Mouse (Mus musculus): ENCODE data around the gene Exoc6b. TPM values are rescaled to one million over a fixed set of nuclear protein-coding genes. Genes with fewer than 3 reads are reported as not detected.

The Exoc6b gene
- polyA plus RNA-seq, 1 experiment from 2014 or later = 6.7 TPM

DNA sequence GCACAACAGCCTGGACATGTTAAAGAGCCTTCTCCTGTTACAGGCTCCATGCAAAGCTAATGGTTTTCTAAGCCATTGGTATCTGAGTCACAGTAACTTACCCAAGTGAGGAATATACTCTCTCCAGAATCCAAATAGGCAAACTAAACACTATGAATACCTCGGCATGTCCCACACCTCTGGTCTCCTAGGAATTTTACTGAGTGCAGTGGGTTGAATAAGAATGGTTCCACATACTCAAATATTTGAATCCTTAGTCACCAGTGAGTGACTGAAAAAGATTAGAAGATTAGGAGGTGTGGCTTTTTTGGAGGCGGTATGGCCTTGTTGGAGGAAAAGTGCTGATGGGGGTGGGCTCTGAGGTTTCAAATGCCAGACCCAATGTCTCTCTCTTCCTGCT is 55.4 kb downstream of the Exoc6b start:
- Histone ChIP-seq H3K27ac (ENCODE audit: low read depth, low read length) (no peak overlapping the region), H3K4me2 (replicated peaks; ENCODE audit: low read depth) (no peak overlapping the region), H3K27me3 (replicated peaks; ENCODE audit: control insufficient read depth, insufficient read depth, low read length) (no peaks in the 10 kb centered on the region), H3K9me3 (ENCODE audit: control insufficient read depth) (no peaks in the 10 kb centered on the region), H3K9ac (ENCODE audit: low read depth, low read length) (no peak overlapping the region), H3K36me3 (ENCODE audit: control insufficient read depth, insufficient read depth) (no peaks in the 10 kb centered on the region), H3K4me1 (replicated peaks; ENCODE audit: control insufficient read depth, insufficient read depth, low read length) (no peaks in the 10 kb centered on the region), H3K4me3 (ENCODE audit: low read depth, low read length) (no peak overlapping the region)
- WGBS = 98% methylated on average over 2 of the region's 2 CpGs
- TF ChIP-seq CTCF (IDR thresholded peaks at IDR 0.05; ENCODE audit: low read depth) = no peak
- ATAC-seq = no peak

DNA sequence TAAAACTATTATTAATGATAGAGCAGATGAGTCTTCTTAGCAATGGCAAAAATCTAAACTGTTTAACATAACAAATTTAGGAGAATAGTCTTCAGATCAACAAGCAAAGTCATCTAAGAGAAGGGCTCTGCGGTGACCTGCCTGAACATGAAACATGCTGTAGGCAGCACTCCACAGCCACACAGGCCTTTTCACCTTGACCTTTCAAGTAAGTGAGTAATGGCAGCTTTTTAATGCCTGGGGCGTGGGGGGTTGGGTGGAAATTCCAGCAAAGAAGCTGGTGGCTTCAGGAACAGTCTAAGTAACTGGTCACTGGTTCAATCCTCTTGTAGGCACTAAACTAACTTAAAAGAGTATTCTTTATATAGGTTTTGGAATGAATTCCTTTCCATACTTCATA is 58.9 kb downstream of the Exoc6b start:
- no peaks in the 10 kb centered on the region for H3K4me1 ChIP-seq (replicated peaks; ENCODE audit: control insufficient read depth, insufficient read depth, low read length)
- no peak overlapping the region for H3K9ac ChIP-seq (ENCODE audit: low read depth, low read length)
- no peaks in the 10 kb centered on the region for H3K36me3 ChIP-seq (ENCODE audit: control insufficient read depth, insufficient read depth)
- TF ChIP-seq CTCF (IDR thresholded peaks at IDR 0.05; ENCODE audit: low read depth) = no peak
- no peak overlapping the region for H3K4me3 ChIP-seq (ENCODE audit: low read depth, low read length)
- H3K27ac ChIP-seq (ENCODE audit: low read depth, low read length) = no peak overlapping the region
- H3K4me2 ChIP-seq (replicated peaks; ENCODE audit: low read depth) = no peak overlapping the region
- no peak for ATAC-seq
- 91% methylated on average over 2 of the region's 2 CpGs for WGBS
- no peaks in the 10 kb centered on the region for H3K27me3 ChIP-seq (replicated peaks; ENCODE audit: control insufficient read depth, insufficient read depth, low read length)
- H3K9me3 ChIP-seq (ENCODE audit: control insufficient read depth) = no peaks in the 10 kb centered on the region

DNA sequence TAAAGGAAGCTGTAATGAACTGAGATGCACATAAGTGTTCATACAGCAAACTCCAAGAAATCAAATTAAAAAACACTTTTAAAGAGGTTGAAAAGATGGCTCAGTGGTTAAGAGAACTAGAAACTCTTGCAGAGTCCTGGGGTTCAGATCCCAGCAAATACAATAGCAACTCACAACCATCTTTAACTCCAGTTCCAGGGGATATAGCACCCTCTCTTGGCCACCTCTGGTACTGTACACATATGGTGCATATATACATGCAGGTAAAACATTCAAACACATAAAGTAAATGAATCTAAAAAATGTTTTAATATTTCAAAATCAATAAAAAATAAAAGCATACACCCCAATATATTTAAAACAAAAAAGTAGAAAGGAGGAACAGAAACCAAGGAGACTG is 73.9 kb downstream of the Exoc6b start:
- no peak overlapping the region for H3K27ac ChIP-seq (ENCODE audit: low read depth, low read length)
- H3K4me1 ChIP-seq (replicated peaks; ENCODE audit: control insufficient read depth, insufficient read depth, low read length) = no peaks in the 10 kb centered on the region
- H3K4me3 ChIP-seq (ENCODE audit: low read depth, low read length) = no peak overlapping the region
- H3K27me3 ChIP-seq (replicated peaks; ENCODE audit: control insufficient read depth, insufficient read depth, low read length) = no peaks in the 10 kb centered on the region
- no peak for ATAC-seq
- TF ChIP-seq CTCF (IDR thresholded peaks at IDR 0.05; ENCODE audit: low read depth) = 0 out of 2 replicates have a peak, but pooled peaks have one; percentile 10
- no peaks in the 10 kb centered on the region for H3K36me3 ChIP-seq (ENCODE audit: control insufficient read depth, insufficient read depth)
- H3K4me2 ChIP-seq (replicated peaks; ENCODE audit: low read depth) = no peak overlapping the region
- H3K9me3 ChIP-seq (ENCODE audit: control insufficient read depth) = no peaks in the 10 kb centered on the region
- no peak overlapping the region for H3K9ac ChIP-seq (ENCODE audit: low read depth, low read length)

DNA sequence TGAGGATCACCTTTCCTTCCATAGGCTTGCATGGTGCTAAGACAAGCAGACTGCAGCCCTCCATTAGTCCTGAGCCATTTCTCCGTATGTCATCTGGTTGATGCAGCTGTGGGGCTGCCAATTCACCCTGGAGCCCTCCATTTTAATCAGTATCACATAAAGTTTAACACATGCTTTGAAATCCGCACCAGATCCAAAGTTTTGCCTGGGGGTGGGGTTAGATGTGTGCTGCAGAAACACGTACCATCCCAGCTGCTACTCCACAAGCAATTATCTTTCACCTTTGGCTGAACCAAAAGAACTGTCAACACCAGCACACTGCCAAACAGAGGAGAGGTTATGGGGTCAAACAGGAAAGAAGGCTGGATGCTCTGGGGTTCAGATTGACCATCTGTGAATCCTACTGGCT is 92.7 kb downstream of the Exoc6b start:
- no peak overlapping the region for H3K4me3 ChIP-seq (ENCODE audit: low read depth, low read length)
- no peaks in the 10 kb centered on the region for H3K36me3 ChIP-seq (ENCODE audit: control insufficient read depth, insufficient read depth)
- no peak for TF ChIP-seq CTCF (IDR thresholded peaks at IDR 0.05; ENCODE audit: low read depth)
- ATAC-seq = no peak
- 48% methylated on average over 3 of the region's 3 CpGs for WGBS
- no peak overlapping the region for H3K27ac ChIP-seq (ENCODE audit: low read depth, low read length)
- H3K27me3 ChIP-seq (replicated peaks; ENCODE audit: control insufficient read depth, insufficient read depth, low read length) = no peaks in the 10 kb centered on the region
- no peak overlapping the region for H3K9ac ChIP-seq (ENCODE audit: low read depth, low read length)
- no peaks in the 10 kb centered on the region for H3K9me3 ChIP-seq (ENCODE audit: control insufficient read depth)
- H3K4me2 ChIP-seq (replicated peaks; ENCODE audit: low read depth) = no peak overlapping the region
- H3K4me1 ChIP-seq (replicated peaks; ENCODE audit: control insufficient read depth, insufficient read depth, low read length) = no peaks in the 10 kb centered on the region

DNA sequence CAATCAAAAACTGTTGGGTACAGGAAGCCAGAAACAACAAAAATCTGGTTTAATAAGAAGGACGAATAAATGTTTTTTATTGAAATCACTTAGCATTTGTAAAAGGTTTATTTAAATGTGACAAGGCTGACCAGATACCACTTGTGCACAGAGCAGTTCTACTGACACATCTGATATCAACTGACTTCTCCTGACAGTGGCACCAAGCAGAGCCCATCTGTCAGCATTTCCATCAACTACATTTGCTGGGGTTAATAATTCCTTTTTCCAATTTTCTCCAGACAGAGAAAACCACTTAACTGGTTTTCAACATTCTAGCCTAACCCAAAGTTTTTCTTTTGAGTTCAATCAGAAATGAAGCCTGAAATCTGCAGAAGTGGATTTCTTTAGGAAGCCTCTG is 100.8 kb downstream of the Exoc6b start:
- Histone ChIP-seq H3K4me2 (replicated peaks; ENCODE audit: low read depth) (no peak overlapping the region), H3K36me3 (ENCODE audit: control insufficient read depth, insufficient read depth) (no peaks in the 10 kb centered on the region), H3K9me3 (ENCODE audit: control insufficient read depth) (no peaks in the 10 kb centered on the region), H3K9ac (ENCODE audit: low read depth, low read length) (no peak overlapping the region), H3K4me1 (replicated peaks; ENCODE audit: control insufficient read depth, insufficient read depth, low read length) (no peaks in the 10 kb centered on the region), H3K27ac (ENCODE audit: low read depth, low read length) (no peak overlapping the region), H3K4me3 (ENCODE audit: low read depth, low read length) (no peak overlapping the region), H3K27me3 (replicated peaks; ENCODE audit: control insufficient read depth, insufficient read depth, low read length) (no peaks in the 10 kb centered on the region)
- ATAC-seq = no peak
- 84% methylated on average over 1 of the region's 1 CpGs for WGBS
- no peak for TF ChIP-seq CTCF (IDR thresholded peaks at IDR 0.05; ENCODE audit: low read depth)

DNA sequence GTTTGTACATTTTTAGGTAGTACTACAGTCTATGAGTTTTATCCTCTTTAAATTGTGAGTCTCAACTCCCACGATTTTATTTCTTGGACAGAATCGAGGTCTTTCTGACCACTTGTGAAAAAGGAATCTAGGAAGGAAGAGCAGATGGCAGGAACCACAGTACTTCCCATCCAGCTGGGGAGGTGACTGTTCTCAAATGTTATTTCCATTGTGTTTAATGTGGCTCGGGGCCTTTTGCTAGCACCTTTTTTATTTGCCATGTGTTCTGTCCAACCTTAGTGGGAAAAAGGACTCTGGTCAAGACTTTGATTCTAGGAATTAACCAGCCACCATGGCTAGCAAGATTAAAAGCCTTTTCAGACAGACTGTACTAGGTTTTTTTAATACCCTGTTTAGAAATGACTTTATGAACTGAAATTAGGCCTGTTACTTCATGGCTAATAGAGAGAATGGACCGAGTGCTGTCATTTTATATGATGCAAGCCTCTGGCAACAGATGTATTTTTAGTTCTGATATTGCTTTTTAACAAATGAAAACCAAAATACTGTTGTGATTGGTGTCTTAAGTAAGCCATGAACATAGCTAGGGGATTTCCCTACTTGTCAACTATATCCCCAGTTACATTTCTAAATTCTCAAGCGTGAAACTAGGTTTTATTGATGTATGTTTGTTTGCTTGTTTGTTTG is 104.4 kb downstream of the Exoc6b start:
- Histone ChIP-seq H3K36me3 (ENCODE audit: control insufficient read depth, insufficient read depth) (no peaks in the 10 kb centered on the region), H3K27me3 (replicated peaks; ENCODE audit: control insufficient read depth, insufficient read depth, low read length) (no peaks in the 10 kb centered on the region), H3K27ac (ENCODE audit: low read depth, low read length) (no peak overlapping the region), H3K9ac (ENCODE audit: low read depth, low read length) (no peak overlapping the region), H3K4me2 (replicated peaks; ENCODE audit: low read depth) (no peak overlapping the region), H3K4me1 (replicated peaks; ENCODE audit: control insufficient read depth, insufficient read depth, low read length) (no peaks in the 10 kb centered on the region), H3K4me3 (ENCODE audit: low read depth, low read length) (no peak overlapping the region), H3K9me3 (ENCODE audit: control insufficient read depth) (no peaks in the 10 kb centered on the region)
- no peak for ATAC-seq
- no peak for TF ChIP-seq CTCF (IDR thresholded peaks at IDR 0.05; ENCODE audit: low read depth)
- 82% methylated on average over 5 of the region's 5 CpGs for WGBS

DNA sequence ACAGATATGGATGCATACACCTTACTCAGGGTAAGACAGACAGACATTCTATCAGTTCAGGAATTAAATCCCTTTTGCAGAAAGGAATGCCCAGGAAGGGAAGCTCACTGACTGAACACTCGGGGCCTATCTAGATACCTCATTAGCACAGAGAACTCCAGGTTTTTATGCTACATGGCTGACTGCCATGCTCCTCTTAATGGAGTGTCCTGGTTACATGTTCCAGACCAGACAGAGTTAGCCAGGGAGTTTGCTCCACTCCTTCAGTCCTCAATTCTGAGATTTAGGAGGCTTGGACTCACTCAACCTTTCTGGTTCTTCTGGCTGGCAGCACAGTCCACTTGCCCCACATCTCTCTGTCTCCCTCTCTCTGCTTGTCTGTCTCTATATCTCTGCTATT is 106.3 kb downstream of the Exoc6b start:
- Histone ChIP-seq H3K4me3 (ENCODE audit: low read depth, low read length) (no peak overlapping the region), H3K27ac (ENCODE audit: low read depth, low read length) (no peak overlapping the region), H3K27me3 (replicated peaks; ENCODE audit: control insufficient read depth, insufficient read depth, low read length) (no peaks in the 10 kb centered on the region), H3K9me3 (ENCODE audit: control insufficient read depth) (no peaks in the 10 kb centered on the region), H3K9ac (ENCODE audit: low read depth, low read length) (no peak overlapping the region), H3K4me2 (replicated peaks; ENCODE audit: low read depth) (no peak overlapping the region), H3K36me3 (ENCODE audit: control insufficient read depth, insufficient read depth) (no peaks in the 10 kb centered on the region), H3K4me1 (replicated peaks; ENCODE audit: control insufficient read depth, insufficient read depth, low read length) (no peaks in the 10 kb centered on the region)
- no peak for ATAC-seq
- 83% methylated on average over 1 of the region's 1 CpGs for whole genome bisulfite sequencing
- TF ChIP-seq CTCF (IDR thresholded peaks at IDR 0.05; ENCODE audit: low read depth) = no peak
